Mouse (Mus musculus): ENCODE data around the gene Gsg1. TPM values are rescaled to one million over a fixed set of nuclear protein-coding genes. Genes with fewer than 3 reads are reported as not detected.

Gene Gsg1
- polyA plus RNA-seq, 1 experiment, result not detected

- no peaks in the 10 kb centered on the region for H3K36me3 ChIP-seq (ENCODE audit: control insufficient read depth)
- no peaks in the 10 kb centered on the region for H3K27me3 ChIP-seq (ENCODE audit: control insufficient read depth)
- TF ChIP-seq TAL1 (IDR thresholded peaks at IDR 0.05; ENCODE audit: low read length) (no peak), GATA1 (IDR thresholded peaks at IDR 0.05; ENCODE audit: low read length) (no peak)
- no peak overlapping the region for H3K4me3 ChIP-seq (replicated peaks)
- peaks cover 4% of the 10 kb centered on the region for H3K9me3 ChIP-seq (ENCODE audit: control insufficient read depth, low read length)
- H3K4me1 ChIP-seq (ENCODE audit: control insufficient read depth), result no peaks in the 10 kb centered on the region
These were observed 13.1 kb upstream of the Gsg1 start for GRCm38 (mm10) chr6:135267221-135267620.

- Histone ChIP-seq H3K27me3 (ENCODE audit: control insufficient read depth) (no peaks in the 10 kb centered on the region), H3K4me3 (replicated peaks) (no peak overlapping the region), H3K4me1 (ENCODE audit: control insufficient read depth) (no peaks in the 10 kb centered on the region), H3K36me3 (ENCODE audit: control insufficient read depth) (no peaks in the 10 kb centered on the region), H3K9me3 (ENCODE audit: control insufficient read depth, low read length) (peaks cover 4% of the 10 kb centered on the region)
- TF ChIP-seq GATA1 (IDR thresholded peaks at IDR 0.05; ENCODE audit: low read length), result no peak
- TF ChIP-seq TAL1 (IDR thresholded peaks at IDR 0.05; ENCODE audit: low read length), result no peak
These were observed 11.9 kb upstream of the Gsg1 start for GRCm38 (mm10) chr6:135266056-135266455.

GRCm38 (mm10) chr6:135264136-135264535 lies 10.0 kb upstream of the Gsg1 start:
- Histone ChIP-seq H3K4me3 (replicated peaks) (no peak overlapping the region), H3K9me3 (ENCODE audit: control insufficient read depth, low read length) (peaks cover 4% of the 10 kb centered on the region), H3K4me1 (ENCODE audit: control insufficient read depth) (no peaks in the 10 kb centered on the region), H3K27me3 (ENCODE audit: control insufficient read depth) (no peaks in the 10 kb centered on the region), H3K36me3 (ENCODE audit: control insufficient read depth) (no peaks in the 10 kb centered on the region)
- TF ChIP-seq GATA1 (IDR thresholded peaks at IDR 0.05; ENCODE audit: low read length) (no peak), TAL1 (IDR thresholded peaks at IDR 0.05; ENCODE audit: low read length) (no peak)

- H3K4me3 ChIP-seq (replicated peaks), result no peak overlapping the region
- no peaks in the 10 kb centered on the region for H3K4me1 ChIP-seq (ENCODE audit: control insufficient read depth)
- no peak for TF ChIP-seq GATA1 (IDR thresholded peaks at IDR 0.05; ENCODE audit: low read length)
- no peak for TF ChIP-seq TAL1 (IDR thresholded peaks at IDR 0.05; ENCODE audit: low read length)
- H3K9me3 ChIP-seq (ENCODE audit: control insufficient read depth, low read length), result peaks cover 4% of the 10 kb centered on the region
- H3K27me3 ChIP-seq (ENCODE audit: control insufficient read depth), result no peaks in the 10 kb centered on the region
- H3K36me3 ChIP-seq (ENCODE audit: control insufficient read depth), result no peaks in the 10 kb centered on the region
These were observed 8.4 kb upstream of the Gsg1 start for GRCm38 (mm10) chr6:135262565-135262964.

GRCm38 (mm10) chr6:135261124-135261523 lies 7.0 kb upstream of the Gsg1 start:
- TF ChIP-seq TAL1 (IDR thresholded peaks at IDR 0.05; ENCODE audit: low read length) (no peak), GATA1 (IDR thresholded peaks at IDR 0.05; ENCODE audit: low read length) (no peak)
- Histone ChIP-seq H3K4me3 (replicated peaks) (no peak overlapping the region), H3K36me3 (ENCODE audit: control insufficient read depth) (no peaks in the 10 kb centered on the region), H3K27me3 (ENCODE audit: control insufficient read depth) (no peaks in the 10 kb centered on the region), H3K9me3 (ENCODE audit: control insufficient read depth, low read length) (peaks cover 4% of the 10 kb centered on the region), H3K4me1 (ENCODE audit: control insufficient read depth) (no peaks in the 10 kb centered on the region)

GRCm38 (mm10) chr6:135260435-135260834 lies 6.3 kb upstream of the Gsg1 start:
- TF ChIP-seq GATA1 (IDR thresholded peaks at IDR 0.05; ENCODE audit: low read length), result no peak
- Histone ChIP-seq H3K36me3 (ENCODE audit: control insufficient read depth) (no peaks in the 10 kb centered on the region), H3K4me3 (replicated peaks) (no peak overlapping the region), H3K9me3 (ENCODE audit: control insufficient read depth, low read length) (peaks cover 4% of the 10 kb centered on the region), H3K27me3 (ENCODE audit: control insufficient read depth) (no peaks in the 10 kb centered on the region), H3K4me1 (ENCODE audit: control insufficient read depth) (no peaks in the 10 kb centered on the region)

- TF ChIP-seq GATA1 (IDR thresholded peaks at IDR 0.05; ENCODE audit: low read length) (no peak), TAL1 (IDR thresholded peaks at IDR 0.05; ENCODE audit: low read length) (no peak)
- H3K9me3 ChIP-seq (ENCODE audit: control insufficient read depth, low read length), result no peaks in the 10 kb centered on the region
- peaks cover 39% of the 10 kb centered on the region for H3K27me3 ChIP-seq (ENCODE audit: control insufficient read depth)
- peaks cover 3% of the 10 kb centered on the region for H3K4me1 ChIP-seq (ENCODE audit: control insufficient read depth)
- no peak overlapping the region for H3K4me3 ChIP-seq (replicated peaks)
- H3K36me3 ChIP-seq (ENCODE audit: control insufficient read depth), result no peaks in the 10 kb centered on the region
These were observed 1.4 kb downstream of the Gsg1 start for GRCm38 (mm10) chr6:135252728-135253077.

- no peak overlapping the region for H3K4me3 ChIP-seq (replicated peaks)
- TF ChIP-seq TAL1 (IDR thresholded peaks at IDR 0.05; ENCODE audit: low read length) (no peak), GATA1 (IDR thresholded peaks at IDR 0.05; ENCODE audit: low read length) (no peak)
- H3K36me3 ChIP-seq (ENCODE audit: control insufficient read depth), result no peaks in the 10 kb centered on the region
- H3K27me3 ChIP-seq (ENCODE audit: control insufficient read depth), result peaks cover 41% of the 10 kb centered on the region
- H3K4me1 ChIP-seq (ENCODE audit: control insufficient read depth), result peaks cover 3% of the 10 kb centered on the region
- H3K9me3 ChIP-seq (ENCODE audit: control insufficient read depth, low read length), result no peaks in the 10 kb centered on the region
These were observed 2.1 kb downstream of the Gsg1 start for GRCm38 (mm10) chr6:135251849-135252727.

GRCm38 (mm10) chr6:135250926-135251699 lies 3.0 kb downstream of the Gsg1 start:
- H3K27me3 ChIP-seq (ENCODE audit: control insufficient read depth), result peaks cover 42% of the 10 kb centered on the region
- TF ChIP-seq GATA1 (IDR thresholded peaks at IDR 0.05; ENCODE audit: low read length) (no peak), TAL1 (IDR thresholded peaks at IDR 0.05; ENCODE audit: low read length) (no peak)
- no peaks in the 10 kb centered on the region for H3K9me3 ChIP-seq (ENCODE audit: control insufficient read depth, low read length)
- H3K36me3 ChIP-seq (ENCODE audit: control insufficient read depth), result no peaks in the 10 kb centered on the region
- H3K4me1 ChIP-seq (ENCODE audit: control insufficient read depth), result peaks cover 3% of the 10 kb centered on the region
- no peak overlapping the region for H3K4me3 ChIP-seq (replicated peaks)
